Mouse (Mus musculus) myocyte (in vitro differentiated cells): ENCODE measurements around the gene Atg3. TPM values are rescaled to one million over a fixed set of nuclear protein-coding genes. Genes with fewer than 3 reads are reported as not detected.

ENCODE experiments used
- H3K27me3 ChIP-seq: one replicate; pipeline ENCODE4 v1.6.1; 2011; ENCODE audit not compliant: control insufficient read depth, insufficient read depth, insufficient read length
- H3K36me3 ChIP-seq: one replicate; pipeline ENCODE4 v1.6.1; 2011; ENCODE audit not compliant: control insufficient read depth, insufficient read depth
- H3K4me2 ChIP-seq: one replicate; pipeline ENCODE4 v1.6.1; 2011; ENCODE audit warnings: low read depth, control low read depth
- H3K4me3 ChIP-seq: one replicate; pipeline ENCODE4 v1.5.1; 2011; ENCODE audit warnings: mild to moderate bottlenecking, control low read depth, moderate library complexity
- H3K79me2 ChIP-seq: one replicate; pipeline ENCODE4 v1.6.1; 2011; ENCODE audit not compliant: control insufficient read depth, insufficient read depth
- H3ac ChIP-seq: one replicate; pipeline ENCODE4 v1.6.1; 2011; ENCODE audit not compliant: control insufficient read depth, insufficient read length
- CEBPB ChIP-seq: IDR thresholded peaks from 2 replicates; pipeline ENCODE4 v1.6.1; 2011; ENCODE audit warnings: mild to moderate bottlenecking, moderate library complexity; ENCODE audit not compliant: poor library complexity, insufficient read depth, severe bottlenecking
- E2F4 ChIP-seq: IDR thresholded peaks from one replicate; pipeline ENCODE4 v1.6.1; 2011; ENCODE audit warnings: mild to moderate bottlenecking, control low read depth, moderate library complexity; ENCODE audit not compliant: insufficient read depth
- MAX ChIP-seq: IDR thresholded peaks from one replicate; pipeline ENCODE4 v1.6.1; 2011; ENCODE audit warnings: low read depth, mild to moderate bottlenecking, control low read depth
- MYOD1 ChIP-seq, 3 experiments: IDR thresholded peaks; one replicate each; pipeline ENCODE4 v1.6.1; 2011; ENCODE audit warnings: control low read depth in 2 of 3, low read depth in 2 of 3, mild to moderate bottlenecking in 2 of 3, moderate library complexity in 1 of 3; ENCODE audit not compliant: insufficient read length in 2 of 3, control insufficient read depth in 1 of 3
- MYOG ChIP-seq, 3 experiments: IDR thresholded peaks; one replicate each; pipeline ENCODE4 v1.6.1; 2011; ENCODE audit warnings: control low read depth in 2 of 3, low read depth in 2 of 3, mild to moderate bottlenecking in 2 of 3; ENCODE audit not compliant: insufficient read length in 2 of 3, control insufficient read depth in 1 of 3, insufficient read depth in 1 of 3
- POLR2A ChIP-seq: IDR thresholded peaks from one replicate; pipeline ENCODE4 v1.6.1; 2011; ENCODE audit warnings: low read depth, mild to moderate bottlenecking, control low read depth, moderate library complexity; ENCODE audit not compliant: insufficient read length
- POLR2AphosphoS2 ChIP-seq: IDR thresholded peaks from one replicate; pipeline ENCODE4 v1.6.1; 2011; ENCODE audit warnings: low read depth, control low read depth; ENCODE audit not compliant: insufficient read length
- REST ChIP-seq: IDR thresholded peaks from one replicate; pipeline ENCODE4 v1.6.1; 2011; ENCODE audit warnings: mild to moderate bottlenecking, control low read depth, moderate library complexity; ENCODE audit not compliant: insufficient read depth, insufficient read length
- SRF ChIP-seq: IDR thresholded peaks from one replicate; pipeline ENCODE4 v1.6.1; 2011; ENCODE audit warnings: low read depth; ENCODE audit not compliant: control insufficient read depth, insufficient read length
- TCF12 ChIP-seq: IDR thresholded peaks from one replicate; pipeline ENCODE4 v1.6.1; 2011; ENCODE audit warnings: mild to moderate bottlenecking, control low read depth; ENCODE audit not compliant: poor library complexity, insufficient read depth, severe bottlenecking
- TCF3 ChIP-seq: IDR thresholded peaks from one replicate; pipeline ENCODE4 v1.6.1; 2011; ENCODE audit warnings: low read depth, control low read depth; ENCODE audit not compliant: insufficient read length
- USF1 ChIP-seq: IDR thresholded peaks from one replicate; pipeline ENCODE4 v1.6.1; 2011; ENCODE audit warnings: low read depth, mild to moderate bottlenecking, control low read depth, moderate library complexity
- polyA plus RNA-seq: library from polyadenylated mRNA; unstranded; fragments of >200 nt; fragmentation: generic; extraction: Trizol; gene quantifications from one replicate; pipeline ENCODE4 v1.2.1, GENCODE M21; 2012; ENCODE audit warnings: missing spikeins

Gene Atg3
- polyA plus RNA-seq, 1 experiment = 19.2 TPM

GRCm38 (mm10) chr16:45159389-45159716 is 768 bp downstream of the Atg3 start:
- no peak for TF ChIP-seq SRF
- no peak for TF ChIP-seq REST
- TF ChIP-seq MAX = no peak
- no peak for TF ChIP-seq MYOD1 (IDR thresholded peaks at IDR 0.05; ENCODE audit: control insufficient read depth in 1 of 3, insufficient read length in 2 of 3, low read depth in 2 of 3)
- TF ChIP-seq USF1 = no peak
- TF ChIP-seq E2F4 = no peak
- no peak for TF ChIP-seq TCF3
- H3K4me2 ChIP-seq = peak overlapping the region; percentile 82
- peaks cover 45% of the 10 kb centered on the region for H3K79me2 ChIP-seq

GRCm38 (mm10) chr16:45178552-45178951 is 20.0 kb downstream of the Atg3 start:
- H3K27me3 ChIP-seq = no peaks in the 10 kb centered on the region
- TF ChIP-seq E2F4 (no peak), CEBPB (no peak), MYOD1 (IDR thresholded peaks at IDR 0.05; ENCODE audit: control insufficient read depth in 1 of 3, insufficient read length in 2 of 3, low read depth in 2 of 3) (no peak), POLR2A (no peak), TCF12 (no peak), POLR2AphosphoS2 (no peak), MYOG (IDR thresholded peaks at IDR 0.05; ENCODE audit: control insufficient read depth in 1 of 3, insufficient read depth in 1 of 3, insufficient read length in 2 of 3, low read depth in 2 of 3) (no peak), SRF (no peak), TCF3 (no peak), MAX (no peak), USF1 (no peak), REST (no peak)
- H3K4me2 ChIP-seq = no peak overlapping the region
- H3K79me2 ChIP-seq = peaks cover 5% of the 10 kb centered on the region
- H3K36me3 ChIP-seq = peaks cover 24% of the 10 kb centered on the region
- no peak overlapping the region for H3ac ChIP-seq
- no peak overlapping the region for H3K4me3 ChIP-seq

More at GRCm38 (mm10) chr16:45159389-45159716, 768 bp downstream of the Atg3 start:
- H3K36me3 ChIP-seq = peaks cover 6% of the 10 kb centered on the region
- H3K4me3 ChIP-seq = peak overlapping the region; percentile 92
- H3K27me3 ChIP-seq = no peaks in the 10 kb centered on the region
- H3ac ChIP-seq = peak overlapping the region; percentile 87

GRCm38 (mm10) chr16:45181824-45182223 is 23.2 kb downstream of the Atg3 start:
- Histone ChIP-seq H3K36me3 (peaks cover 34% of the 10 kb centered on the region), H3ac (no peak overlapping the region), H3K27me3 (no peaks in the 10 kb centered on the region), H3K4me3 (no peak overlapping the region), H3K79me2 (no peaks in the 10 kb centered on the region), H3K4me2 (no peak overlapping the region)
- TF ChIP-seq SRF (no peak), TCF12 (no peak), MYOD1 (IDR thresholded peaks at IDR 0.05; ENCODE audit: control insufficient read depth in 1 of 3, insufficient read length in 2 of 3, low read depth in 2 of 3) (no peak), MAX (no peak), E2F4 (no peak), POLR2AphosphoS2 (no peak), POLR2A (no peak), REST (no peak)

- no peaks in the 10 kb centered on the region for H3K79me2 ChIP-seq
- no peak overlapping the region for H3K4me2 ChIP-seq
- H3K4me3 ChIP-seq = no peak overlapping the region
- TF ChIP-seq TCF3 = no peak
- TF ChIP-seq MYOD1 (IDR thresholded peaks at IDR 0.05; ENCODE audit: control insufficient read depth in 1 of 3, insufficient read length in 2 of 3, low read depth in 2 of 3) = no peak
- TF ChIP-seq MAX = no peak
- no peak for TF ChIP-seq CEBPB
- TF ChIP-seq MYOG (IDR thresholded peaks at IDR 0.05; ENCODE audit: control insufficient read depth in 1 of 3, insufficient read depth in 1 of 3, insufficient read length in 2 of 3, low read depth in 2 of 3) = no peak
- no peak for TF ChIP-seq SRF
- TF ChIP-seq E2F4 = no peak
- no peak overlapping the region for H3ac ChIP-seq
- H3K36me3 ChIP-seq = peaks cover 28% of the 10 kb centered on the region
- no peaks in the 10 kb centered on the region for H3K27me3 ChIP-seq
Observed at GRCm38 (mm10) chr16:45192613-45193012, 34.0 kb downstream of the Atg3 start.

- no peaks in the 10 kb centered on the region for H3K79me2 ChIP-seq
- TF ChIP-seq MYOD1 (IDR thresholded peaks at IDR 0.05; ENCODE audit: control insufficient read depth in 1 of 3, insufficient read length in 2 of 3, low read depth in 2 of 3) = no peak
- no peaks in the 10 kb centered on the region for H3K27me3 ChIP-seq
- H3K36me3 ChIP-seq = no peaks in the 10 kb centered on the region
- no peak overlapping the region for H3K4me2 ChIP-seq
- H3K4me3 ChIP-seq = no peak overlapping the region
- H3ac ChIP-seq = no peak overlapping the region
Observed at GRCm38 (mm10) chr16:45196816-45197215, 38.2 kb downstream of the Atg3 start.

- H3K79me2 ChIP-seq = no peaks in the 10 kb centered on the region
- H3K4me2 ChIP-seq = no peak overlapping the region
- H3K36me3 ChIP-seq = no peaks in the 10 kb centered on the region
- no peak overlapping the region for H3ac ChIP-seq
- TF ChIP-seq POLR2AphosphoS2 (no peak), TCF3 (no peak), MAX (no peak), SRF (no peak)
- no peak overlapping the region for H3K4me3 ChIP-seq
- H3K27me3 ChIP-seq = no peaks in the 10 kb centered on the region
Observed at GRCm38 (mm10) chr16:45201395-45201794, 42.8 kb downstream of the Atg3 start.
